Mouse (Mus musculus) kidney, adult 2 months (tissue): Measurements from ENCODE around the gene Nt5c3.

Experiments
- CTCF ChIP-seq: fragments of 200-500 bp; conservative IDR thresholded peaks from 2 replicates; pipeline ENCODE4 v1.5.1; 2011; ENCODE audit warnings: low read depth, mild to moderate bottlenecking, control low read depth, low read length, moderate library complexity, mixed read lengths; ENCODE audit not compliant: insufficient read depth, insufficient read length
- POLR2A ChIP-seq: fragments of 200-500 bp; IDR thresholded peaks from one replicate; pipeline ENCODE4 v1.6.1; 2011; ENCODE audit warnings: low read depth, low read length, control low read depth

- TF ChIP-seq POLR2A = no peak
- TF ChIP-seq CTCF = peak; percentile 89
These were observed 14.8 kb downstream of the Nt5c3 start for GRCm38 (mm10) chr6:56908912-56909311.
